Mouse (Mus musculus) embryo, embryonic 10.5 days (tissue): ENCODE measurements around the gene C8a.

Experiments
- DNase-seq: peaks from one replicate; pipeline ENCODE4 v3.0.0-alpha.2; 2015; ENCODE audit warnings: low spot score

Gene C8a

GRCm38 (mm10) chr4:104842204-104842603 lies 34.0 kb downstream of the C8a start:
- DNase-seq = no peak

- DNase-seq = no peak
These were observed 37.9 kb downstream of the C8a start for GRCm38 (mm10) chr4:104838342-104838741.

GRCm38 (mm10) chr4:104835096-104835495 lies 41.1 kb downstream of the C8a start:
- peak; percentile 61 for DNase-seq

- no peak for DNase-seq
These were observed 47.3 kb downstream of the C8a start for GRCm38 (mm10) chr4:104828939-104829338.

GRCm38 (mm10) chr4:104824381-104825077 lies 51.7 kb downstream of the C8a start:
- no peak for DNase-seq

- DNase-seq = no peak
These were observed 52.5 kb downstream of the C8a start for GRCm38 (mm10) chr4:104823597-104824101.

- no peak for DNase-seq
These were observed 56.3 kb downstream of the C8a start for GRCm38 (mm10) chr4:104819891-104820290.

GRCm38 (mm10) chr4:104818986-104819385 lies 57.2 kb downstream of the C8a start:
- DNase-seq = no peak

- DNase-seq = no peak
These were observed 58.7 kb downstream of the C8a start for GRCm38 (mm10) chr4:104817509-104817908.

GRCm38 (mm10) chr4:104816519-104817232 lies 59.5 kb downstream of the C8a start:
- no peak for DNase-seq

GRCm38 (mm10) chr4:104813617-104814016 lies 62.6 kb downstream of the C8a start:
- DNase-seq = no peak

GRCm38 (mm10) chr4:104810710-104811286 lies 65.4 kb downstream of the C8a start:
- DNase-seq = no peak

GRCm38 (mm10) chr4:104805414-104806257 lies 70.6 kb downstream of the C8a start:
- DNase-seq = no peak

- DNase-seq = no peak
These were observed 72.1 kb downstream of the C8a start for GRCm38 (mm10) chr4:104804100-104804499.

GRCm38 (mm10) chr4:104801625-104802024 lies 74.6 kb downstream of the C8a start:
- no peak for DNase-seq

GRCm38 (mm10) chr4:104798951-104799350 lies 77.2 kb downstream of the C8a start:
- DNase-seq = peak; percentile 11

GRCm38 (mm10) chr4:104792111-104792510 lies 84.1 kb downstream of the C8a start:
- no peak for DNase-seq

- DNase-seq = no peak
These were observed 93.9 kb downstream of the C8a start for GRCm38 (mm10) chr4:104782346-104782745.

GRCm38 (mm10) chr4:104781441-104781840 lies 94.8 kb downstream of the C8a start:
- no peak for DNase-seq

GRCm38 (mm10) chr4:104779460-104779859 lies 96.7 kb downstream of the C8a start:
- DNase-seq = no peak

GRCm38 (mm10) chr4:104775601-104776000 lies 100.6 kb downstream of the C8a start:
- DNase-seq = no peak

- no peak for DNase-seq
These were observed 105.9 kb downstream of the C8a start for GRCm38 (mm10) chr4:104770331-104770730.
